Mouse (Mus musculus) ES-Bruce4 (cell line): ENCODE data around the gene Cobl.

Source experiments
- EP300 ChIP-seq: IDR thresholded peaks from 2 replicates; pipeline ENCODE4 v1.6.1; 2011; ENCODE audit warnings: low read depth, low read length; ENCODE audit not compliant: insufficient read depth
- POLR2A ChIP-seq: IDR thresholded peaks from one replicate; pipeline ENCODE4 v1.8.1; 2011; ENCODE audit warnings: low read length; ENCODE audit not compliant: insufficient read depth

DNA sequence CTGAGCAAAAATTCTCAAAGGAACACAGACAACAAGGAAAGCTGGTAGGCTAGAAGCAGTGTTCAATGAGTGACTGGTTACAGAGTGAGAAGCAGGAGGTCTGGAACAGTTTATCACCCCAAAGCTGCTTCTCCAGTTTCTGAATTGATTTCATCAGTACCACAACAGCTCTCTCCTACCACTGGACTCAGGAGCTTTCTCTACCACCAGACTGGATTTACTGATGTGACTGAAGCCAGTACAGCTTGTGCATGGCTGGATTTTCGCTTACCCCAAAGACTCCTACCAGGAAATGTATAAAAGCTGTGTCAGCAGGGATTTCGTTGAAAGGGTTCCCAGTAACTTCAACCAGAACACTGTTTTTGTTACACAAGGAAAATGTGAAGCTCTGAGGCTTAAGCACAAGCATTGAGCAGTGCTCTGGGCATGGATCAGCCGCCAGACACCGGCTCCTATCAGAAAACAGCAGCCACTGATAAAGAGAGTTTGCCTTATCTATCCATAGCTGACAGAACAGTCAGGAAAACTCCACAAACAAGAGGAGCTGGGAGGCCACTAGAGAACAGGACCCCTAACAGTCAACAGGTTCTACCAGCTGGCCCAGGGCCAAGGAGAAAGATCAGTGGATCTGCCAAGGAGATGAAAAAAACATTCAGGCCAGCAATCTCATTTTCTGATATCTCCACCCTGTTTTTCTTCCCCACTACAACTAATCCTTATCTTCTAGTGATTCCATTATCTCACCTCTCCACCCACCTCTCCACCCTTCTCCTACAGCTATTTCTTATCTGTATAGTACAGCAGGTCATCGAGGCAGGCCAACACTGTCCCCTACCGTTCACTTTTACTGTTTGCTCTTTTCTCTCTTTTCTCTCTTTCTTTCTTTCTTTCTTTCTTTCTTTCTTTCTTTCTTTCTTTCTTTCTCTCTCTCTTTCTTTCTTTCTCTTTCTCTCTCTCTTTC, 259.3 kb downstream of the Cobl start:
- TF ChIP-seq POLR2A: no peak
- no peak for TF ChIP-seq EP300
